Mouse (Mus musculus) lung, adult 2 months (tissue): ENCODE measurements around the gene Gpr137.

Experiments
- CTCF ChIP-seq: fragments of 200-500 bp; IDR thresholded peaks from 2 replicates; pipeline ENCODE4 v1.5.1; 2011; ENCODE audit warnings: mild to moderate bottlenecking, low read length, control low read depth; ENCODE audit not compliant: insufficient read depth
- POLR2A ChIP-seq: fragments of 200-500 bp; IDR thresholded peaks from 2 replicates; pipeline ENCODE4 v1.6.1; 2011; ENCODE audit warnings: low read depth, mild to moderate bottlenecking, control low read depth, low read length, borderline replicate concordance; ENCODE audit errors: extremely low read depth

GRCm38 (mm10) chr19:6939106-6940002, 2.9 kb downstream of the Gpr137 start:
- TF ChIP-seq POLR2A = no peak
- no peak for TF ChIP-seq CTCF
